ENCODE assay signal across 12 mouse cellular contexts in the genomic region with DNA sequence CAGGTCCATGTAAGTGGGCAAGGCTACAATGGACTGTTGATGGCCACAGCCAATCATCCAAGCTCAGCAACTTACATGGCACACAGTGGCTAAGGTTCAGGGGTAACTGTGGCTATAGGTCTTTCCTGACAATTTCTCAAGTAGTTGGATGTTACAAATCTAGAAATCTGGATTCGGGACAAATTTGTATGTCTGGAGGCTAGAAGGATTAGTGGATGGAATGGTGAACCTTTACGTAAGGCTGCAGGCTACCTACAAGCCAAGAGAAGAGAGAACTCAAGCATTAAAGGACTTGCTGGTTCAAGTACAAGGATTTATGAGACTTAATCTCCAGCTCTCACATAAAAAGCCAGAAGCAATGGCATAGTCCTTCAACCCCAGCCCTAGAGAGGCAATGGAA.
"Had no signal": no experiment of that assay in that cellular context is flagged by ENCODE, and none has a peak within 500 bp of the region (broad histone marks: within the 10 kb centered on the region; RNA-seq: fewer than 3 reads in every experiment).

No protein-coding gene starts in this region.

- DNase-seq: left cerebral cortex, postnatal 4 days; liver; liver, embryonic 13.5 days; liver, postnatal 0 days; lung, adult 18-20 months; lung, adult 2 months; lung, embryonic 14.5 days; lung, postnatal 10 days; lung, postnatal 14 days; lung, postnatal 36 days; lung, postnatal 4 days; midbrain, embryonic 14.5 days had no signal
